Mouse (Mus musculus) heart, adult 2 months (tissue): Measurements from ENCODE around the gene Kirrel3. TPM values are rescaled to one million over a fixed set of nuclear protein-coding genes. Genes with fewer than 3 reads are reported as not detected.

Experiments
- DNase-seq, 2 experiments: peaks; one replicate each; pipeline ENCODE4 v3.0.0; 2021
- H3K27ac ChIP-seq: fragments of 200-600 bp; 2 replicates; pipeline ENCODE4 v1.8.1; 2022
- H3K27me3 ChIP-seq: fragments of 200-500 bp; 2 replicates; pipeline ENCODE4 v1.6.1; 2012; ENCODE audit warnings: mild to moderate bottlenecking, low read length, inconsistent platforms, mixed read lengths; ENCODE audit not compliant: control insufficient read depth, insufficient read depth
- H3K36me3 ChIP-seq: fragments of 200-500 bp; 2 replicates; pipeline ENCODE4 v1.6.1; 2012; ENCODE audit warnings: low read length, inconsistent platforms; ENCODE audit not compliant: control insufficient read depth, insufficient read depth
- H3K4me1 ChIP-seq: fragments of 200-500 bp; 2 replicates; pipeline ENCODE4 v1.6.1; 2011; ENCODE audit warnings: low read length; ENCODE audit not compliant: control insufficient read depth, insufficient read depth
- H3K4me3 ChIP-seq: fragments of 200-600 bp; 2 replicates; pipeline ENCODE4 v1.8.1; 2022
- H3K79me2 ChIP-seq: fragments of 200-500 bp; replicated peaks from 2 replicates; pipeline ENCODE4 v1.6.1; 2012; ENCODE audit warnings: mild to moderate bottlenecking, inconsistent platforms, low read length, moderate library complexity, mixed read lengths; ENCODE audit not compliant: control insufficient read depth, insufficient read depth
- H3K9ac ChIP-seq: fragments of 200-500 bp; 2 replicates; pipeline ENCODE4 v1.6.1; 2012; ENCODE audit warnings: low read depth, mild to moderate bottlenecking, control low read depth, inconsistent platforms, low read length, mixed read lengths
- CTCF ChIP-seq: fragments of 200-600 bp; IDR thresholded peaks from 2 replicates; pipeline ENCODE4 v1.8.1; 2022; ENCODE audit warnings: antibody characterized with exemption, mild to moderate bottlenecking, moderate library complexity
- EP300 ChIP-seq: fragments of 200-500 bp; IDR thresholded peaks from 2 replicates; pipeline ENCODE4 v1.6.1; 2011; ENCODE audit warnings: low read depth, low read length, control low read depth; ENCODE audit not compliant: insufficient read depth
- POLR2A ChIP-seq: fragments of 200-500 bp; IDR thresholded peaks from 2 replicates; pipeline ENCODE4 v1.6.1; 2011; ENCODE audit warnings: mild to moderate bottlenecking, low read depth, low read length, control low read depth; ENCODE audit not compliant: insufficient read depth
- WGBS: fragments of 180-500 bp; shearing (Covaris S2); methylation state at CpG from one replicate; pipeline ENCODE4 v1.1.7; 2018; 5-methylcytosine and 5-hydroxymethylcytosine counted together
- intact Hi-C: fragments of 180-260 bp; cut with DNase I; formaldehyde crosslinking; loops from one replicate; pipeline ENCODE4 v1.15.1; 2025
- polyA plus RNA-seq: library from polyadenylated mRNA; depleted of rRNA; stranded (reverse); fragments of >200 nt; gene quantifications from 2 replicates; pipeline ENCODE4 v1.2.3, GENCODE M21; 2012
- total RNA-seq, 2 experiments: library from RNA; stranded (reverse); gene quantifications; 2 replicates each; pipeline ENCODE4 v1.2.3; 2021

Kirrel3 gene
- total and polyA plus RNA-seq, 3 experiments: 0.18 to 0.59 (median 0.57) TPM

GRCm38 (mm10) chr9:35058596-35059354 lies 573.1 kb downstream of the Kirrel3 start:
- Histone ChIP-seq H3K36me3 (peaks cover 10% of the 10 kb centered on the region), H3K27ac (no peak overlapping the region; the same call in 1 of the 2 replicates)
- DNase-seq: no peak

GRCm38 (mm10) chr9:35059881-35060280 lies 574.2 kb downstream of the Kirrel3 start:
- Histone ChIP-seq H3K36me3 (peaks cover 10% of the 10 kb centered on the region), H3K4me3 (no peak overlapping the region), H3K27ac (no peak overlapping the region), H3K9ac (no peak overlapping the region), H3K27me3 (no peaks in the 10 kb centered on the region), H3K4me1 (peaks cover 17% of the 10 kb centered on the region), H3K79me2 (0 out of 2 replicates have a peak, but pooled peaks cover 2% of the 10 kb centered on the region)
- 0 out of 2 replicates have a peak, but pooled peaks have one; percentile 5 for TF ChIP-seq CTCF
- no peak for TF ChIP-seq POLR2A
- DNase-seq: peak in 1 of 2 experiments; percentile 18
- 85% methylated on average over 5 of the region's 5 CpGs for WGBS
- intact Hi-C loops: loop anchor here (5.0 kb wide), 1 partner anchor 47 kb away; no protein-coding TSS in a partner anchor

More at GRCm38 (mm10) chr9:35058596-35059354, 573.1 kb downstream of the Kirrel3 start:
- no peaks in the 10 kb centered on the region for H3K27me3 ChIP-seq
- 31% methylated on average over 2 of the region's 2 CpGs for WGBS
- peaks cover 17% of the 10 kb centered on the region for H3K4me1 ChIP-seq
- intact Hi-C loops: no loop called here
- H3K4me3 ChIP-seq: no peak overlapping the region
- H3K9ac ChIP-seq: no peak overlapping the region
- H3K79me2 ChIP-seq: 0 out of 2 replicates have a peak, but pooled peaks cover 2% of the 10 kb centered on the region
- TF ChIP-seq CTCF (no peak), EP300 (0 out of 2 replicates have a peak, but pooled peaks have one; percentile 10)

- peaks cover 15% of the 10 kb centered on the region for H3K4me1 ChIP-seq
- 31% methylated on average over 2 of the region's 2 CpGs for WGBS
- H3K4me3 ChIP-seq: no peak overlapping the region
- H3K27ac ChIP-seq: no peak overlapping the region
- peaks cover 10% of the 10 kb centered on the region for H3K36me3 ChIP-seq
- H3K79me2 ChIP-seq: no peaks in the 10 kb centered on the region
- TF ChIP-seq POLR2A (no peak), EP300 (no peak), CTCF (no peak)
- peak in 1 of 2 experiments; percentile 10 for DNase-seq
- no peak overlapping the region for H3K9ac ChIP-seq
- no peaks in the 10 kb centered on the region for H3K27me3 ChIP-seq
- intact Hi-C loops: loop anchor here (5.0 kb wide), 1 partner anchor 46 kb away; no protein-coding TSS in a partner anchor
Measured at GRCm38 (mm10) chr9:35061446-35061845, 575.8 kb downstream of the Kirrel3 start.
